Mouse (Mus musculus): ENCODE measurements around the gene Gm10681.
"Not testable (repeated sequence)": the region's sequence is repeated elsewhere in the genome, so short reads cannot be mapped to it uniquely, and the experiment has no call there.

- not testable (repeated sequence) for TF ChIP-seq POLR2A (IDR thresholded peaks at IDR 0.05; ENCODE audit: borderline replicate concordance, insufficient read depth, low read length); CTCF (IDR thresholded peaks at IDR 0.05; ENCODE audit: borderline replicate concordance, insufficient read depth, low read depth, low read length)
Observed at GRCm38 (mm10) chr3:98567717-98568116, 20.9 kb downstream of the Gm10681 start.

All from cerebellum, adult 2 months (tissue).